Mouse (Mus musculus) heart, embryonic 12.5 days (tissue): Measurements from ENCODE around the gene Gjd2. TPM values are rescaled to one million over a fixed set of nuclear protein-coding genes. Genes with fewer than 3 reads are reported as not detected.

Experiments used
- polyA plus RNA-seq: library from polyadenylated mRNA; unstranded; fragments of >200 nt; fragmentation: Nextera tagmentation; extraction: Ambion mirVana; gene quantifications from 2 replicates; pipeline ENCODE4 v1.2.1, GENCODE M21; 2016

Gjd2 gene
- polyA plus RNA-seq, 1 experiment from 2014 or later: not detected

Other genes with a start within 250 kb of the Gjd2 start
- 0.36 and 1.1 TPM in 2 replicates for gene Scg5, start 184.5 kb downstream of the Gjd2 start, polyA plus RNA-seq
- 38.1 and 38.5 TPM in 2 replicates for gene Arhgap11a, start 165.0 kb downstream of the Gjd2 start, polyA plus RNA-seq
- gene Actc1, start 39.9 kb upstream of the Gjd2 start, polyA plus RNA-seq: 11,986 and 12,061 TPM in 2 replicates
- 32.5 and 36.3 TPM in 2 replicates for gene Aqr, start 173.4 kb upstream of the Gjd2 start, polyA plus RNA-seq
- gene Zfp770, start 187.8 kb upstream of the Gjd2 start, polyA plus RNA-seq: 3.6 and 3.8 TPM in 2 replicates